Mouse (Mus musculus) gastrocnemius, postnatal 4 days (tissue): ENCODE results near the gene E130114P18Rik. TPM values are rescaled to one million over a fixed set of nuclear protein-coding genes. Genes with fewer than 3 reads are reported as not detected.
A peak's percentile ranks its signal among the peaks of the same experiment; 100 is the strongest.

Experiments
- DNase-seq, 2 experiments: peaks; one replicate each; pipeline ENCODE4 v3.0.0; 2021 to 2022; ENCODE audit warnings: low spot score in 2 of 2, mixed read lengths in 2 of 2
- total RNA-seq, 2 experiments: library from RNA; stranded (reverse); gene quantifications; 2 replicates each; pipeline ENCODE4 v1.2.3; 2021

E130114P18Rik gene
- total RNA-seq, 2 experiments from 2014 or later = 3.6 to 4.4 TPM

DNA sequence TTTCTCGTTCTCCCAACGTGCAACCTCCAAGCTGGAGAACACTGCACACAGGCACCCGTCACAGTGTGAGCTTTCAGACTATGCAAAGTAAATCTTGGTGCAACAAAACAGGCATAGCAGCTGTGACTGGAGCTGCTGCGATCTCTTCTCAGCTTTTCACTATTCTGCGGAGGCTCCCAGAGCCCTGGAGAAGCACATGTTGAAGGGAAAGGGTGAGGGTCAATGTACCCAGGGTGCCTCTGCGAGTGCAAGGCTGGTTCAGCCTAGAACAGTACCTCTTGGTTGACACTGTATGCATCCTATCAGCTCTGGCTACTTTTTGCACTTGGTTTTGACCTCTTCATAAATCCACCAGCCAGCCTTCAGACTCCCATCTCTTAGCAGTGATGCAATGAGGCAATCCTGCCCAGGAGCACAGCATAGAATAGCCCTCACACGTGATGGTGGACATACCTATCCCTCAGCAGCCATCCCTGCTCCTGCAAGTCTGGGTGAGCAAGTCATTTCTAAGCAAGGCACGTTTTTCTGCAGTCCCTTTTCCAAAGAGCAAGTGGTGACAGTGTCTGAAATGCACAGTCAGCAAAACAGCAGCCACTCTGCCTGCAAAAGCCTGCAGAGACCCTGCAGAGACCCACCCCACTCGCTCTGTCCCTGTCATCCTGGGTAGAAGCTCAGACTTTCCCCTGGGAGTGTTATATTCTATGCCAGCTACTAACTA is 67.7 kb downstream of the E130114P18Rik start:
- no peak for DNase-seq

DNA sequence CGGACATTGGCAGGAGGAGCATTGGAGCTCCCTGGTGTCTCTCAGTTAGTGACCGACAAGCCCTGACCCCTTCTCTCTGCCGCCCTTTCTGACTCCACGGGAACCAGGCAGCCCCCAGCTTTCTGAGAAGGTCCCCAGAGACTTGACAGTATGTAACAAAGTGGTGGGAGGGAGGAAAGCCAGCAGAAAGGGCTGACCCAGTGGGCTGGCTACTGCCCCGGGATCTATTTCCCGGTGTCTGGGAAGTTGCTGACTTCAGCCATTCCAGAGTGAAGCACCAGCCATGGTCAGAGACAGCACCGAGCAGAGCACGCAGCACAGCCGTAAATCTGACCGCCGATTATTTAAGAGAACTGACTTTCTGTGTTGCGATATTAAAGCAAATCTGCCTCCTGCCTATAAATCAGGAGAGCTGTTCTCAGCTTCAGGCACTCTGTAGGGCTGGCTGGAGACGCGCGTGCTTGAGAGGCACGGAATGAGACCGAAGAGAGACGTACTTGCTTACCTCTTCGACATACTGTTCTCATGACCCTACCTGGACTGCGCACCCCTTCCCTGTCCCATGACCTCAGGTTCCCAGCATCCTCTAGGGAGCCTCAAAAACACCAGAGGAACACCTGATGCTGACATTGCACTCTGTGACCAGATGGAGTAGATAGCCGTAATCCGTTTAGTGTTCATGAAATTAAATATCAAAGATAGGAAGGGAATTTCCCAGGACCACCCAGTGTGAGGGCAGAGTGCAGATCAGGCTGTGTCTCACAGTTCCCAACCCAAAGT is 70.3 kb downstream of the E130114P18Rik start:
- no peak for DNase-seq

DNA sequence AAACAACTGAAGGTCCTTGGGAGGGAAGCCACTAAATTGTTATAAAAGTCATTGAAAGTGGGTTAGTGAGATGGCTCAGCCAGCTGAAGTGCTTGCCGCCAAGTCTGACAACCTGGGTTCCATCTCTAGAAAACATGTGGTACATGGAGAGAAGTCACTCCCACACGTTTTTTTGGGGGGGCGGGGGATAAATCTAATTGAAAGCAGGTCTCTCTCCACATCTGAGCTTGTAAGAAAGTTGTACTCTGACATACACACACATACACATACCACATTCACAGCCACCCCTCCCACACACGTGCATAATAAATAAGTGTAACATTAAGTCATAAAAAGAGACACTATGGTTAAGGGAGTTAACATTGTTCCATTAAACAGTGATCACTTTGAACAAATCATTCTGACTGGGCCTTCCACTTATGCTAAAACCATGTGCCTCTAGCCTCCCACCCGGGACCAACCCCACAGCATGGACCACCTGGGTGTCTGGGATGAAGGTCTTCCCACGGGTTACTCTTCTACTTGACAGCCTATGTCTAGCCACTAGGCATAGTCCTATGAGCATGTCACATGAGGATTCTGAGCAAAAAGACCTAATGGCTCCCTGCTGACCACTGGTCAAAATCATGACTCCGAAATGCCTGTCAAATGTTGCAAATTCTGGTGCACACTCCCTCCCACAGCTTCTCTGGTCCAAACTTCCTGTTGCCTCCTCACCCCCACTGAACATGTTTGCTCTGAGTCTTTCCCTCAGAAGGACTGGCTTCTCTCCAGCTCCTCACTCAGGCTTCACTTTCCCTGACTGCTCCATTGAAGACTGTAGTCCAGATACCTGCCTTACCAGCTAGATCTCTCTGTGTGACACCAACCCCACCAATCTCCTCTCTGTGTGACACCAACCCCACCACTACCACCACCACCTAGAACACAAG is 80.9 kb downstream of the E130114P18Rik start:
- DNase-seq = no peak

DNA sequence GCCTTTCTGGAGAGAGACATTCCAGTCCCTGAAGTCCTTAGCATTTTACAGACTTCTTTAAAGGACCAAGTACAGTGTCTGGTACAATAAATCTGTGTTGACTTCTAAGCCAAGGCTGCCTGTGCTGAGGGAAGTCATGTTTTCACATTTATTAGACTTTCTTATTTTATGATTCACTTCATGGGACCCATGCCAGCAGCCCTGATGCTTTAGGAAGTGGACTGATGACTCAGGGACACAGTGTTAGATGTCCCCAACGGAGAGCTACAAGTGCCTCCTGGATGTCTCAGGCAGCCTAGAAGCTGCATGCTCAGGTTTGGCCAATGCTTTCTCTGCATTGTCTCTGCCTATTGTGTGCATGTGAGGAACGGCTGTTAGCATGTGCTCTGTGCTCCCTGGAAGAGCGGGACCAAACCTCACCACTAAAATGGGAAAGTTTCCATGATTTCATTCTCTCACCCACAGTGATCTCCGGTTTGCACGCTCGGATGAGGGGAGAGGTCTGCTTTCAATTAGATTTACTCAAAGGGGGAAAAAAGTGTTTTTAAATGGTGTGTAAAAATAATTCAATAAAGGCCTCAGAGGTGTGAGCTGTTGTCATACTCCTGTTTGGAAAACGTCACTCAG is 82.4 kb downstream of the E130114P18Rik start:
- DNase-seq = peak in 1 of 2 experiments; percentile 63

DNA sequence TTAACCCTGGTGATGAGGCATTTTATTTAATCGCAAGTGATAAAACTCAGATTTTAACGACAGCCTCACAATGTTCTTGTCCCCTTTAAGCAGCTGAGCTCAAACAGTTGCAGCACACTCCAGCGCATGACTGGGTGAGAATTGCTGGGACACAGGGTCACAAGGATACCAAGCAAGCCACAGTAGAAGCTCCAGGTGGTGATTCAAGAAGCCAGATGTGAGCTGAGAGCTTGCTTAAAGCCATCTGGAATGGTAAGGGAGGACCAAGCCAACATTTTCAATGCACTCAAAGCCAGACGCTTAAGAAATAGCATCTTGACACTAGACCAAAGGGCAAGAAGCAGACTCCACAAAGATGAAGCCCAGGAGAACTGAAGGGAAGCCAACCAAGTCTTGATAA is 83.9 kb downstream of the E130114P18Rik start:
- DNase-seq = peak in 1 of 2 experiments; percentile 15

DNA sequence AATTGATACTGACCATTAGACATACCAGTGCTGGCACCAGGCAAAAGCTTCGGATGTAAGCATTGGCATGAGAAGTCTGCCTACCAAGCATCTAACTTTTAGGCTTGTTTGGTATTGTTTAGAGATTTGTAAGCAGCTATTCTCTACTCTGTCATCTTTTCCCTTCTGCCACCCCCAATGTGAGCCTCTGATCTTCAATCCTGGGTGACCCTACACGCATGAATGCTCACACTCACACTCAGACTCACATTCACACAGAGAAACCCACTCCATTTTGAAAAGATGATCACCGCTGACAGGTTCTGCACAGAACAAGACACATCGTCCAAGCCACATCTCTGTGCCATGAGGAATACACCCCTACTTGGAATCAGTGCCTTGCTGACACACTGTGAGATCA is 84.8 kb downstream of the E130114P18Rik start:
- no peak for DNase-seq

DNA sequence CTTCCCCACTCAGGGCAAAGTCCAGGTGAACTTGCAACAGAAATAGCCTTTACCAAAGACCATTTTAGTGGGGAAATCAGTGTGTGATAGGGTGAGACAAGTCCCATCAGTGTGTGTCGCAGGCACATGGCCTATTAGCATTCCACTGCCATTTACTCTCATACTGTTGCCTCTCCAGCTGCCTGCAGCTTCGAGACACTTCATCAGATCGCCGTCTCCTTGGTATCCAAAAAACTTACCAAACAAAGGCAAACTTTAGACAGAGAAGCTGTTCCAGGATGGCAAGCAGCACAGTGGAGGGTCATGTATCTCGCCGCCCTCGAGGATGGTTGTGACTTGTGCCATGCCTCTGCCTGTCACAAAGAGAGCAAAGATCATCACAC is 87.5 kb downstream of the E130114P18Rik start:
- DNase-seq = no peak

DNA sequence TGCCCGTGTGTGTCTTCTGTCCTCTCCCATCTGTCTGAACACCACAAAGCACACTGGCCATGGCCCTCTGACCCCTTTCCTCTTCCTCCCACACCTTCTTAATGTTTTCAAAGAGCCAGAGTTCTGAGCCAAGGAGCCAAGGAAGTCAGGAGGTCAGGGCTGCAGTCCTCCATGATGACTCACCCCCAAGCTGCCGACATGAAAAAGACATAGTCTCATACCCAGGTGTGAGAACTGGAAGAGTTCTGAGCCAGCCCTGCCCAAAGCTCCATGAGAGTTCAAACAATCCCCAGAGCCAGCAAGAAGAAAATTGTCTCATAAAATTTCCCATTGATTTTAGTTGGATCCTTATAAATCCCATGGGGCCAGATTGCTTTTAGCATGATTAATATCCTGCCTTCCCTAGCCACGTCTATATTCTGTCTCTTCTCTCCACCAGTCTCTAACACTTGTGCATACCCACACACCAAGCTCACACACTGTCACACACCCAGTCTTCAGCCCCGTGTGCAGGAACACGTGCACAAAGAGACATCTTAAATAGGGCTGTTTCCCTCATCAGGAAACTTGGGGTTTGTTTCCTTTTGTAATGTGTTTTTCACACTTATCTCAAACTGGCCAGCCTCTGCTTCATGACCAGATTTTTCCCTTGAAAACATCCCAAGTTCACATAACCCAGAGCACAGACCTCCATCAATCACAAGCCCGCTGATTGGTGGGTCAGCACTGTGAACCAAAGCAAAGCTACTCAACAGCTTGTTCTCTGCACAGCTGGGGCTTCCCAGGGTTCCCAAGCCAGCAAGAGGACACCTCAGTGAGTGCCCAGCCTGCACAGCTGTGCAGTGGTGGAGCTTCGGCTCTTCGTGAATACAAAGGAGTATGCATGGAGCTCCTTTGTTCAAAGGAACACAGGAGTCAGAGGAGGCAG is 88.2 kb downstream of the E130114P18Rik start:
- DNase-seq = peak in 1 of 2 experiments; percentile 74

DNA sequence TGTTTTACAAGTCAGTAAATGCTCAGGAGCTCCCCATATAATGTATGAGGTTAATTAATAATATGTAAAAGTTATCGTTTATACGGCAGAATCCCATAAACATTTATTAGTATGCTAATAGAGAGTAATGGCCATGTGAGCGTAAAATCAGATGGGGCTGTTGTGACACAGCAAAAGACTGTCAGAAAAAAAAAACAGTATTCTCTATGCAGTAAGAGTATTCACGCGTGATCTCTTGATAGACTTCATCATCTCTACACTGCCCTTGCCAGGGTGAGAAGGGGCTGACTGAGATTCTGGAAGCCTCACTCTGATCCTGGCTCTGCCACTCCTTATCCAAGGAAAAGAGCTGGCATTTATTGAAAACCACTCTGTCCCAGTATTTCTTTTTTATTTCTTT is 91.9 kb downstream of the E130114P18Rik start:
- no peak for DNase-seq

DNA sequence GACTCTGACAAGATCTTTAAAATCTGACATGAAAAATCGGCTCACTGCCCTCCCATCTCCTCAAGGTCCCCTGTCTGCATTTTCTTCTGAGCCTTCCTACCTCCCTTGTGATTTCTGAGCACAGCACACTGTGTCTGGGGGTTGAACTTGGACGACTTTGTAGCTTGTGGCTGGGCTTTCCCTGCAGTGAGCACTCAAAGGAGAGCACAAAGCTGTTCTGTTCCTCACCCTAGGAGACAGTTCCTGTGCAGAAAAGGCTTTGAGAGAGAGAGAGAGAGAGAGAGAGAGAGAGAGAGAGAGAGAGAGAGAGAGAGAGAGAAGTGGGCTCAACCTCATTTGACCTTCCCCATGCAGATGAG is 101.3 kb downstream of the E130114P18Rik start:
- no peak for DNase-seq

DNA sequence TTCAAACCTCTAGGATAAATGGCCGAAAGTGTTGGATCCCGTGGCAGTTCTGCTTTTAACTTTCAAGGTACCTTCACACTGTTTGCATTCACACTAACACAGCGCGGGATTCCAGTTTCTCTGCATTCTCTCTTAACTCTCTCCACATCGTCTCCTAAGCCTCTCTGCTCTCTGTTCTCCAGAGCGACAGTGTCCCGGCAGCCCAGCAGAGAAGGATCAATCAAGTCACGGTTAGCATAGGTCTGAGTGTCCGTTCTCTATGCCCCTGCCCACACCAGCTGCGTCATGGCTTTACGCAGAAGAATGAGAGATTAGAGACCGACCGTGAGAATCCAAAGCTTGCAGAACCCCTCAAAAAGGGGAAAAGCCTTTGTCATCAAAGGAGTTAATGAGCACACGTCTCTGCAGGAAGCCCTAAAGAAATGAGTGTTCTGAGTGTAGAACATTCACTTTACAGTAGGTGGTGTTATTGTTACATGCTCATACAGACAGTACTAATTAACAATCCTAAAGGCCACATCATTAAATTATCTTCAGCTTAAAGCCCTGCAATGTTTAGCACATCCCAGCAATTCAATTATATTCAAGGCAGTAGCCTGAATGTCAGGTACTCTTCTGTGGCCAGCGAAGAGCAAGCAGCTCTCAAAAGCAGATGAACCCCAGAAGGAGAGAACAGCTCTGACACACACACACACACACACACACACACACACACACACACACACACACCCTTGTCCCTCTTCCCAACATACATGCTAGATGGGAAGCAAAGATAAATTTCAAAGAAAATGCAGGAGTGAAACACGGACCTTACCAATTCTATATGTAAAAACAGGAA is 101.9 kb downstream of the E130114P18Rik start:
- DNase-seq = no peak

DNA sequence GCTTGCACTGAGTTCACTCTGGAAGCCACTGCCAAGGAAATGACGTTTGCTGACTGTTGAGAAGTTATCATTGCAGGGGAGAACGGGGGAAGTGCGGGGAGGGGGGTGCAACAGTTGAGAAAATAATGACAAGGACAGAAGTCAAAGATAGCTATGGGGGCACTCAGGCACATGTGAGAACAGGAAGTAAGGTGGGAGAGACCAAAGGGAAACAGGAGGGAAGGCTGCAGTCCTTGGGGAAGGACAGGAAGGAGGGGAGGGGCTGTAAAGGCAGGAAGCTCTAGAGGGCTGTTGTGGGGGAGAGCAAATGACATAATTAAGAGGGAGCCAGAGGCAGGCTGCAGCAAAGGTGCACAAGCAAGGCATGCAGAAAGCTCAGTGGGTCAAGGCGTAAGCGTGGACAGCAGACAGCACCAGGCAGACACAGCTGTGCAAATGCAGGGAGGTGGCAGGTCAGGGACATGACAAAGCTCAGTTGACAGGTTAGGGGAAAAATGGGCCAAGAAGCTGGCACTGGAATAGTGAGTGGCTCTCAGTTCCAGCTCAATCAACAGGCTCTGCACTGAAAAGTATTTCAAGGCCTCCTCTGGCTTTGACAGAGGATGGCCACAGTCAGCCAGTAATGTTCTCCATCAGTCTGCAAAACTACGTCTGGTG is 103.9 kb downstream of the E130114P18Rik start:
- DNase-seq = no peak

DNA sequence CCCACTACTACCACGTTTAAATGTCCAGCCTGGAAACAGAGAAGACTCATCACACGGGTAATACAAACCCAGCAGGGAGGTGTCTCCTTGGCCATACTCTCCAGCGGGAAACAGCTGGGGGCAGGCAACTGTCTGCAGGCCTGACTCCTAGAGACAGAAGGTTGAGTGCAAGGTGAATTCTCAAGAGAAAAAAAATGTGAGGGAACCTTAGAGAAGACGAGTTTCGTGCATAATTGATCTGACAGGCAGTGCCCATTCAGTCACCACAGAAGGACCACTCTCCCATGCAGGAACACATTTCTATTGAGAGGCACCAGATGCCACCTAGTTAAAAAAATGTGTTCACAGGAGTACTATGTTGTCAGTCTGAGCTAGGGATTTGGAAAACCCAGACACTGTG is 105.4 kb downstream of the E130114P18Rik start:
- DNase-seq = no peak

DNA sequence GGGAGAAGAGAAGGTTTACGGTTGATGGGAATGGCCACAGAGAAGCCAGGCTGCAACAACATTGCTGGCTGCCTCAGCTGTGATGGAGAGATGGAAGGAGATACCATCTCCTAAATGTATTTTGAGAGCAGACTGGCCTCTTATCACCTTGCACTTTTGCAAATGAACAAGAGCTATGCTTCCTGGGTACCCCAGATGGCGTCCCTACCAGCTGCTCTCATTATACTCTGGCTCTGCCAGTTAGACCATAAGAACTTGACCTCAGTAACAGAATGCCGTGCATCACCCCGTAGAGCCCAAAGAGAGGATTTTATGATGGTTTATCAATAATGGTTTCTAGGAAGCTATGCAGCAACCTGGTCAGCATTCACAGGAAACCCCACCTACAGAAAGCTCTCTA is 106.0 kb downstream of the E130114P18Rik start:
- DNase-seq = no peak

DNA sequence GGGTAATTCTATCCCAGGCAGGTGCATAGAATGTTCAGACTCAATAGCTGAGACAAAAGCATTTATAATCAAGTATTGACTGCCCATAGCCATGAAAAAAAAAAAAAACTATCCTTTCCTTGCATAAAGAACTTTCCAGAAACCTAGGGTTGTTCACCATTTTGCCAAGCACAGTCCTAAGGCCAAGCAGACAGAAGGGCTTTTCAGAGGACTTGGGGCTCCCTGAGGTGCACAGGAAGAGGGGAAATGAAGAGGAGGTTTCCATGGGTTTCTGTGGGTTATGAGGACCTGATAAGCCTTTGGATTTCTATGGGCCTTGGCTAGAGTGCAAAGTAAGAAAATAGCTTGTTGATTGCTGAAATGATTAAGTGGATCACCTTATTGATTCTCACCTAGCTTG is 107.5 kb downstream of the E130114P18Rik start:
- DNase-seq = no peak

DNA sequence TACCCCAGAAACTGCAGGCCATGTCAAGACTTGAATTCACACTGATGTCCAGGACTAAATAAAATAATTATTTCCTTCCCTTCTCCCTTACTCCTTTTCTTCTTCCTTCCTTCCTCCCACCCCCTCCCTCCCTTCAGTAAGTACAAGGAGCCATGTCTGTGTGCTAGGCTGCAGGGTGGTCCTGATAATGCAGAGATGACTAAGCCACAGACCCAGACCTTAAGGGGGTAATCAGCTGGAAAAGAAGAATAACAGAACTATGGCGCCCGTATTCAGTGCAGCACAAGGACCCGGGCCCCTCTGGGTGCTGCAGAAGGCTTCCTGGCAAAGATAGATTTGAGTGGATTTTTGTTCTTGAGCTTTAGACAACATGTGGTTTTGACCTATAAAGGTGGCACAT is 108.1 kb downstream of the E130114P18Rik start:
- DNase-seq = no peak

DNA sequence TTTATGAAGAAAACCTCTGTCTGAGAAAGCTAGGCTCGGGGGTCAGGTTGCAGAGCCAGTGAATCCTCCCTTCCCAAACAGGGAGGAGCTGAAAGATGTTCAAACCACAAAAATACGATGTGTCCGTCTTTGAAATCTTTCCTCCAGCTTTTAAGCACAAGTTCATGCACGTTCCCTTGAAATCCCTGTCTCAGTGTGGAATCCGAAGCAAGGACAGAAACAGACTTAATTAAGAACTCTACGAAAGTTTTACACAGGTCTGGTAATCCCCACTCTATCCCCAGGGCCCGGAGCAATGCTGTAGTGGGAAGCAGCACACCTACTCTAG is 112.5 kb downstream of the E130114P18Rik start:
- DNase-seq = no peak

DNA sequence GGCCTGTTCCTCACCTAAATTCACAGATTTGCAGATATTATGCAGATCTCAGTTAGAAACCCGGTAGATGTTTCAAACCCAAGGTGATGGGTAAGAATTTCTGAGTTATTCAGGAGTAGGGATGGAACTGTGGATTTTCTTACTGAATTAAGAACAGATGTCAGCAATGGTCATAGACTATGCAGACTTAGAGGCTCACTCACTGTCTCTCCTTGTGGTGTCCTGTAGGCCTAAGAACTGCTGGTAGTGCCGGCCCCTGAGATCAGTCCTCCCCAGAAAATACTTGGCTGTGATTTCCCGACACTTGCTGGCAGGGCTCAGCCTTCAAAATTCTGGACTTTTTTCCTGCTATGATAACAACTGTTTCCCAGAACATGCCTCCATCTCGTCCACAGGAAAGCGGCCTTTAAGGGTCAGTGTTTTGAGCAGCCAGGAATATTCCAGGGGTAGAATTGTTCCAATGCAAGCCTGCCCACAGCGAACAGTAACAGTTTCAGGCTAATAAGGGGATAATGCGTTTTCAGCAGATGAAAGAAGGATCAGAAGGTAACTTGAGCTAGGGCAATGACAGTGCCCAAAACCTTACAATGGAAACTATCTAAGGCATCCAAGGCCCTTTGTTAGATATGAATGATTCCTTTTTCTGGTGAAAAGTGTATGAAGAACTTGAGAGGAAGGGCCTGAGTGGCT is 113.0 kb downstream of the E130114P18Rik start:
- DNase-seq = no peak
